Mouse (Mus musculus) CH12.LX (cell line): ENCODE measurements around the gene 4930535I16Rik.

Source experiments
- CTCF ChIP-seq, 2 experiments: IDR thresholded peaks in 1 of 2; conservative IDR thresholded peaks in 1 of 2; 2 replicates each; pipeline ENCODE4 v1.5.1; 2011 to 2012; ENCODE audit warnings: low read depth in 2 of 2, low read length in 2 of 2, improper control_type of control experiment in 1 of 2, inconsistent platforms in 1 of 2, mild to moderate bottlenecking in 1 of 2, moderate library complexity in 1 of 2
- EP300 ChIP-seq: IDR thresholded peaks from 2 replicates; pipeline ENCODE4 v1.6.1; 2011; ENCODE audit warnings: low read length, improper control_type of control experiment
- HCFC1 ChIP-seq: IDR thresholded peaks from 2 replicates; pipeline ENCODE4 v1.6.1; 2012; ENCODE audit warnings: low read depth, mild to moderate bottlenecking, inconsistent platforms, low read length, improper control_type of control experiment
- MAFK ChIP-seq: IDR thresholded peaks from 2 replicates; pipeline ENCODE4 v1.6.1; 2011; ENCODE audit warnings: low read length, improper control_type of control experiment; ENCODE audit not compliant: insufficient replicate concordance
- MAZ ChIP-seq: IDR thresholded peaks from 2 replicates; pipeline ENCODE4 v1.6.1; 2012; ENCODE audit warnings: low read depth, mild to moderate bottlenecking, inconsistent platforms, low read length, improper control_type of control experiment, moderate library complexity
- MXI1 ChIP-seq: IDR thresholded peaks from 2 replicates; pipeline ENCODE4 v1.6.1; 2011; ENCODE audit warnings: mild to moderate bottlenecking, low read depth, low read length, improper control_type of control experiment
- POLR2A ChIP-seq: IDR thresholded peaks from 2 replicates; pipeline ENCODE4 v1.6.1; 2011; ENCODE audit warnings: low read depth, mild to moderate bottlenecking, improper control_type of control experiment, low read length
- SMC3 ChIP-seq: IDR thresholded peaks from 2 replicates; pipeline ENCODE4 v1.6.1; 2011; ENCODE audit warnings: low read depth, low read length, improper control_type of control experiment
- USF1 ChIP-seq: IDR thresholded peaks from 2 replicates; pipeline ENCODE4 v1.6.1; 2014; ENCODE audit warnings: low read depth, mild to moderate bottlenecking, inconsistent platforms, low read length, improper control_type of control experiment
- USF2 ChIP-seq: conservative IDR thresholded peaks from 2 replicates; pipeline ENCODE4 v1.6.1; 2011; ENCODE audit warnings: low read depth, low read length, improper control_type of control experiment
- ZNF384 ChIP-seq: IDR thresholded peaks from 2 replicates; pipeline ENCODE4 v1.6.1; 2012; ENCODE audit warnings: low read depth, low read length, improper control_type of control experiment, inconsistent platforms

- TF ChIP-seq POLR2A = no peak
- no peak for TF ChIP-seq SMC3
- no peak for TF ChIP-seq USF2
- no peak for TF ChIP-seq HCFC1
- TF ChIP-seq MAFK = no peak
- no peak for TF ChIP-seq MAZ
- TF ChIP-seq CTCF (conservative IDR thresholded peaks at IDR 0.05 in 1 of 2, IDR thresholded peaks at IDR 0.05 in 1 of 2; ENCODE audit: low read depth in 2 of 2, low read length in 2 of 2) = no peak
- TF ChIP-seq USF1 = no peak
- TF ChIP-seq EP300 = no peak
- TF ChIP-seq ZNF384 = no peak
- TF ChIP-seq MXI1 = no peak
Observed at GRCm38 (mm10) chr4:123936059-123936458, 18.2 kb upstream of the 4930535I16Rik start.
